Mouse (Mus musculus) gastrocnemius, postnatal 4 days (tissue): Measurements from ENCODE around the gene Agbl4. TPM values are rescaled to one million over a fixed set of nuclear protein-coding genes. Genes with fewer than 3 reads are reported as not detected.

Source experiments
- DNase-seq, 2 experiments: peaks; one replicate each; pipeline ENCODE4 v3.0.0; 2021 to 2022; ENCODE audit warnings: low spot score in 2 of 2, mixed read lengths in 2 of 2
- total RNA-seq, 2 experiments: library from RNA; stranded (reverse); gene quantifications; 2 replicates each; pipeline ENCODE4 v1.2.3; 2021

The Agbl4 gene
- total RNA-seq, 2 experiments from 2014 or later, result not detected

GRCm38 (mm10) chr4:111555426-111555825 is 1158.0 kb downstream of the Agbl4 start:
- no peak for DNase-seq

DNA sequence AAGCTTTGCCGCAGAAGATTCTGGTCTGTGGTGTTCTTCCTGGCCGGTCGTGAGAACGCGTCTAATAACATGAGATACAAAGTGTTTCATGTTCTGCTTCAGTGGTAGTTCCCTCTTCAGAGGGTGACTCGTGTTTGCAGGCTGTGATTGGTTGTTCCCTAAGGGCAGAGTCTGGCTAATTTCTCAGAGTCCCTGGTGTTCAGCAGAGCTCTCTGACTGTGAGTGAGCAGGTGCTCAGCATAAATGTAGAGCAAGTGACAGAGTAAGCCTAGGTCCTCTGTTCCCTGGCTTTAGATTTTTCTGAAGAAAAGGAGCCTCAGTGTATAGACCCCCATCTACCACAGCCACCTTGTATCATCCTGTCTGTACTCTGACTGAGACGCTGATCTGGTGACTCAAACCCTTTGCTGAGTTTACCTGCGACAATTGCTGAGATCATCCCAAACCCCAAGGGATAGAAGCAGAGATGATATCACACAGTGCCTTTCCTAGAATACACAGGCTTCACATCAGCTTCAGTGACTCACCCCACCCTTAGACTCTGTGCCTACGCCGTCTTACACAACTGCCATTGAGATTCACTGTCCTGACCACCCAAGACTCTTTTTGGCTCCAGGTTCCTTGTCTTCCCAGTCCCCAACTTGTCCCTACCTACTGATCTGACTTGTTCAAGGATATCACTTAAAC is 1179.8 kb downstream of the Agbl4 start:
- DNase-seq, result no peak

DNA sequence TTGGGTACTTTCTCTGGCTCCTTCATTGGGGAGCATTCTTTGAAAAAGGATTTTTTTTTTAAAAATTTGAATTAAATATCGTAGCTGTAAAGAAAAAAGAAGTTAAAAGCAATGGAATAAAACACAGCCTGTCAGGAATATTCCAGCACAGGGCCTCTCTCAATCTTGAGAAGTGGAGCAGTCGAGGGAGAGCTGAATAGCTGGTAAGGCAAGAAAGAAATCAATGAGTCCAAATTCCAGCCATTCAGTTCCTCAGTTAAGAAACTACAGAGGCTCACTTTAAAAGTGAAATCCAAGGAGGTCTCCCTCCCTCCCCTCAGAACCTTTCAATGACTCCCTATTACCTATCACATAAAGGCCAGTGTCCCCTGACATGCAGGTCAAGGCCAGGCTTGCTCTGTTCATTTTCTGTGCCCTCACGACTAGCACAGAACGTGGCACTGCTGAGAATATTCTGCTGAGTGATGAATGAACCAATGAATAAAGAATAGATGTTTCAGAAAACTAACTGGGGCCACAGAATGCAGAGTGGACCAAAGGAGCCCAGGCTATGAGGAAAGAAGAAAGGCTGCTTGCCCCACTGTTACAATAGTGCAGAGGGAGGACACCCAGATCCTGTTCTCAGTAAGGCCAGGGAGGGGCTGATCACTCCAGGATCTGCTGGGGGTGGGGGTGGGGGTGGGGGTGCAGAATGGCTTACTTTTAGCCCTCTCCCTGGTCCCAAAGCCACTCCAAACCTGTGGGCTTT is 1181.8 kb downstream of the Agbl4 start:
- DNase-seq, result no peak

DNA sequence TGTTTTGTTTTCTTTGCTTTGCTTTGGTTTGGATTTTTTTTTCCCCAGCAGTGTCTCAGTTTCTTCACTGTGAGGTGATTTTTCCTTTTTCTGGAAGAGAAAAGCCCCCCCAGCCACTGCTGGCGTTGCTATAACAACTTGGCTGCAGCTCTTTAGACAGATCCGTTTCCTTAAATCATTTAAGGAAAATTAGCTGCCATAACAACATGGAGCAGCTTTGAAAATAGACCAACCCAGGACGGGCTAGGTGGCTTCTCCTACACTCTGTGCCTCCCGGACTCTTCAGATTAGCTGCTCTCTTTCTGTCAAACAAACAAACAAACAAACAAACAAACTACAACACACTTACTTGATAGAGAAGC is 1182.4 kb downstream of the Agbl4 start:
- no peak for DNase-seq

DNA sequence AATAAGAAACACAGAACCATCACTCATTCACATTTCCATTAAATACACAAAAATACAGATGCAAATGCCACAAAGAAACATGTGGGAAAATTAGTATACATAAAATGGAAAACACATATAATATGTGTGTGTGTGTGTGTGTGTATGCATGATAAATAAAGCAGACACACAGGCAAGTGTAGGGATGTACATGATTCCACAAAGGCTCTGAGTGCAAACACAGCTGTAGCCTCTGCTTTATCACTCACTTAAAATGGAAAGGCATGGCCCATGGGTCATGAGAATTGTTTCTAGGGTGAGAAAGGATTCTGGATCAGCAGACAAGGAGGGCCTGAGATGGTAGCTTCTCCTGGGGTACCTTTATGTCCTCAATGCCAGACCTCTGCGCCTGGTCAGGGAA is 1182.8 kb downstream of the Agbl4 start:
- no peak for DNase-seq

- no peak for DNase-seq
Observed at GRCm38 (mm10) chr4:111583562-111584237, 1186.2 kb downstream of the Agbl4 start.

GRCm38 (mm10) chr4:111584286-111584685 is 1186.8 kb downstream of the Agbl4 start:
- DNase-seq, result no peak

DNA sequence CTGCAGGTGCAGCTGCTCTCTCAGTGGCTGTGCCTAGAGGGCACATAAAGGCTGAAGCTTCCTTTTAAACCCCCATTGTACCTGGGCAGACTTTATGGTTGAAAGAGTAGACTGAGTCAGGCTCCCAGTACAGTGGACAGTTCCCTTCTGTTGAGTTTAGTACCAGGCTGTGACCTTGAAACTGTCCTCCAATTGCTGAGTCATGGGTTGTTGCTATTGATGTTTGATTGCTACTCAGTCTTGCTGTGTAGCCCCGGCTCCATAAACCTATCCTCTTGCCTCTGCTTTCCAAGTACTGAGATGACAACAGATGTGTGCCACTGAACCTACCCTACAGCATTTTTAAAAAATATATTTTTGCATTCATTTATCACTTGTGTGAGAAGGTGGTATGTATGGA is 1190.8 kb downstream of the Agbl4 start:
- no peak for DNase-seq

DNA sequence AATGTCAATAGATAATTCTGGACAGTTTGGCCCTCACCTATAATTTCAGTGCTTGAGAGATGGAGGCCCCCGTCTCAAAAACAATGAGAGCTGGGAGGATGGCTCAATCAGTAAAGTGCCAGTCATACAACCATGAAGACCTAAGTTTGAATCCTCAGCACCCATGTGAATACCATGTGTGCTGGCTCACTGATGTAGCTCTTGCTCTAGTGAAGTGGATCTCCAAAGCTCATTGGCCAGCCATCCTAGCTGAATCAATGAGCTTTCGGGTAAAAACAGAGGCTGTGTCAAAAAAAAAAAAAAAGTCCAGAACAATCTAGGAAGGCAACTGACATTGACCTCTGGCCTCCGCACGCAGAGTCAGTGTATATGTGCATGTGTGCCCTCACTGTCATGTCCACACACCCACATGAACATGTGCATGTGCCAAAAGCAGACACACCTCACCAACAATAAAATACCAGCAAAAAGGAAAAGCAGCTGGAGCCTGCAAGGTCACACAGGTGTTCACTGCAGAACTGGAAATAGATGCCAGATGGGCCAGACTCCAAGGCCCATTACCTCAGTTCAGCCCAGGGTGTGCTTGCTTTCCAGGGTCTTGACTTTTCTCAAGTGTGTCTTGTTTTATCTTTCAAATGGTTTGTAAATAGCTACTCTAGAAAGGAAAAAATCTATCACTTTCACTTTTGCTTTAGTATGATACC is 1192.2 kb downstream of the Agbl4 start:
- no peak for DNase-seq

- no peak for DNase-seq
Observed at GRCm38 (mm10) chr4:111594655-111595295, 1197.3 kb downstream of the Agbl4 start.

DNA sequence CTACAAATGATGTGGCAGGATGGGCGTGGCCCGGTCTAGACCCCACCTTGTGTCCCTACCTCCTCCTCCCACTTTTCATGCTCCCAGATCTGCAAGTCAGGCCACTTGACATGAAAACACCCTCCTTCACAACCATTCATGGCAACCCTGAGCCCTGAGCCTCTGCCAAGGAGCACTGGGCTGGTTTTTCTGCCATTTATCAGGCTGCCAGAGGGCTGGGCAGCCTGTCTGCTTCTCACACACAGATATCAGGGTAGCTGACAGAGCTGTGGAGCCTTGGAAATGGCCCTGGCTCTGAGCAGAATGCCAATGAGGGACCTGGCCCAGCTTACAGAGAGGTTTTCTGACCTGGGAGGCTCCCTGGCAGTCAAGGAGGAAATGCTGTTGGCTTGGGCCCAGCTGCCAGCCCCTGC is 1199.8 kb downstream of the Agbl4 start:
- DNase-seq, result no peak

DNA sequence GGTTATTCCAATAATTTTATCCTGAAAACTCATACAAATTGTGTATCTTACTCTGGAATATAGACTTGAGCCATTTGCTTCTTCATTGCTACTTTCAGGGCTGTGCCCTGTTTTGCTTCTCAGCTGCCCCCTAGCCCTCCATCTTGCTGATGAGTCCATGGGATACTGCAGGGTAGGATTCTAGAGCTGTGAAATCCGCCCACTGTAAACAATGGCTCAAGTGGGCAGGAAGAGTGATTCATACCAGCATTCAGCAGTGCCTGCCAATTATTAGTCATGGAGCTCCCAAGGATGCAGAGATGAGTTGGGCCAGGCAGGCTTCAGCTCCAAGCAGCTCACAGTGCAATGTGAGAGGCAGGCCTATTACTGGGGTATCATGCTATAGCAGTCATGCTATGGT is 1200.5 kb downstream of the Agbl4 start:
- no peak for DNase-seq

DNA sequence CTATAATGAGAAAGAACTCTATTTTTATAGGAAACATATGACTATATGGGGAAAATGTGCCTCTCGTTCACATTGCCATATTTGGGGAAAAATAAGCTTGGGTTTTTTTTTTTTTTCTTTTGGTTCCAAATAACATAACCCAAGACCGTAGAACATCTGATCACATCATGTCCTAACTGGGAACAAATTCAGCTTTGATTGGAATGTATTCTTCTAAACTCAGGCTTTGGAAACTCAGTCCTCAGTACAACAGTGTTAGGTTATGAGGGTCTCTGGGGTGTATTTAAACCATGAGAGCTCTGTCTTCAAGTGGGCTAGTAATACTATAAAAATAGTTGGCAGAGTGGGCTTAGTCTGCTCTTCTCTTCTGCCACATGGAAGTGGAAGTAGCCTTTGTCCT is 1205.7 kb downstream of the Agbl4 start:
- DNase-seq, result no peak

- DNase-seq, result no peak
Observed at GRCm38 (mm10) chr4:111607826-111608500, 1210.5 kb downstream of the Agbl4 start.

GRCm38 (mm10) chr4:111621865-111622264 is 1224.4 kb downstream of the Agbl4 start:
- DNase-seq, result no peak

DNA sequence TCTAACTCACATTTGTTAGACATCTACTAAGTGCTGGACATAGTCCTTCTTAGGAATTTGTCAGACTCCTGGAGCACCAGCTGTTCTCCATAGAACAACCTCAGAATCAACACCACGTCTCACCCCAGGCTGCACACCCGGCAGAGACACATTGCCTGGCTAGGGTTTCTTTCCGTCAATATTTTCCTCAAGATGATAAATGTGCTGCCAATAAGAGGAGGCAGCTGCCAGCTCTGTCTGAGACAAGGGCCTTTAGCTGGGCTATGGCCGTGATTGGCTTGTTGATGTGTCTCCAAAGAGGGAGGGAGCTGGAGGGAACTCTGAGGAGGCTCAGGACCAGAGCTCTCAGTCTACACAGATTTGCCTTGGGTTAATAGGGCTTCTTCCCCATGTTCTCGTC is 1227.5 kb downstream of the Agbl4 start:
- DNase-seq, result no peak

DNA sequence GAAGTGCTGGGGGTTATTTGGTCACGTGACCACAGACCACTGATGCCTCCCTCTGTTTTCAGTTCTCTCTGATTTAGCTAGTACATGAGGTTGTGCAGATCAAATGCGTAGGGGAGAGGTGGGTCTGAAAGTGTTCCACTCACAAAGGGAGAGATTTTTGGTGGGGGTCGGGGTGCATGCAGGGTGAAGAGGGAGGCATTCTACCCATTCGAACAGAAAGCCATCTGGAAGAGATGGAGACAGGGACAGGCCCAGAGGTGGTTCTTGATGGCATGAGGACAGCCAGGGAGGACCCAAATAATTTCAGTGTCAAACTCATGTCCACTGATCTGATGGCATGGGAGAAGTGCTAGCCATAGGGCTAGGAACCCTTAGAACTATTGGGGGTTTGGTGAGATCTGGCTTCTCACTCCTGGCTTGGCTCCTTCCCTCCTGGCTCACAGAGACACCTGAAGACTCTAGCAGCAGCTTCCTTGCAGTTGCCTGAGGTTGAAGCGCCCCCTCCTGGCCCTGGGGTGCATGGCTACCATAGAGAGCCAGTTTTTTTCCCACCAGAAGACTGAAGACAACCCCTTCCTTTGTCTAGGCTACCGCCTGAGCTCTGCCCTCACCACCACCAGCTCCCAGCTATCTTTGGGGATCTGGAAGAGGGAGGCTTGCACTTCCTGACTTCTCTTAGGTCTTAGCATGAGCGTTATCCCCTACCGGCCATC is 1228.8 kb downstream of the Agbl4 start:
- DNase-seq, result peak; percentile 37 to 56

- no peak for DNase-seq
Observed at GRCm38 (mm10) chr4:111632615-111633014, 1235.2 kb downstream of the Agbl4 start.

DNA sequence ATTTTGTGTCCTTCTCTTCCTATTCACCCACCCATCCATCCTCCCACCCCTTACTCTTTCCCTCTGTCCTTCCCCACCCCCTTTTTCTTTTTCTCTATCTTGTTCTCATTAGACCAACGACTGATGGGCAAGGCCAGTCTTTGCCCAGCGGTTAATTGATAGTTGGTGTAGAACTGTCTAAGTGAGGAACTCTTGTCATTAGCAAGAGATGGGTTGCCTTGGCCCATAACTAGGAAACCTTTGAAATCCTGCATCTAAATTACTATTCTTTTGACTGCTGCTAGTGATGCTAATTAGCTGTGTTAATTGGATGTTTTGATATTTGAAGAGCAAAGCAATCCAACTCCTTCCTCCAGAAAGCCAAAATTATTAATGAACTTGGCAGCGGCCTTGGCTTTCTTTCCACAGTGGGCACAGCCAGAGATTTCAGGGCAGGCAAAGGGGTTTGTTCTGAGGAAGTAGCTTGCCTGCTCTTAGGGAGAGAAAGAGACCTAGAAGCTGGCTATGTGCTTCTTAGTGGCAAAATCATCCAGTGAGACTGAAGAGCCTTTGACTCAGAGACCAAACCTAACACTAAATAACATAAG is 1238.2 kb downstream of the Agbl4 start:
- DNase-seq, result no peak
